Comparison of ENCODE assay signal across 1 mouse cellular context in genomic region chr2:118479550-118479909, GRCm38 (mm10).
TF ChIP-seq lines count a peak whose summit lies in the region.

Srp14 (minus strand) TSS chr2:118479711.

TF ChIP-seq in CH12.LX, 34 proteins besides CTCF, POLR2A, EP300 and RAD21 (continued from another document):
- TF ChIP-seq NELFE (IDR thresholded peaks at IDR 0.05; ENCODE audit: low read depth, low read length) (peak; percentile 90), MAX (IDR thresholded peaks at IDR 0.05; ENCODE audit: low read length) (peak; percentile 49; the same call in 1 of the 2 replicates), RCOR1 (conservative IDR thresholded peaks at IDR 0.05; ENCODE audit: low read depth, low read length) (no peak), ZMIZ1 (IDR thresholded peaks at IDR 0.05; ENCODE audit: low read depth, low read length) (peak; percentile 46; the same call in 1 of the 2 replicates), MEF2A (IDR thresholded peaks at IDR 0.05; ENCODE audit: borderline replicate concordance, low read depth, low read length) (no peak), MXI1 (IDR thresholded peaks at IDR 0.05; ENCODE audit: low read depth, low read length) (peak; percentile 47; the same call in 1 of the 2 replicates), ELF1 (IDR thresholded peaks at IDR 0.05; ENCODE audit: low read depth, low read length) (peak; percentile 90), PAX5 (IDR thresholded peaks at IDR 0.05; ENCODE audit: low read length) (no peak)
